Mouse (Mus musculus) adrenal gland, postnatal 10 days (tissue): ENCODE measurements around the gene Npas3. TPM values are rescaled to one million over a fixed set of nuclear protein-coding genes. Genes with fewer than 3 reads are reported as not detected.
A peak's percentile ranks its signal among the peaks of the same experiment; 100 is the strongest.

Experiments
- DNase-seq: peaks from one replicate; pipeline ENCODE4 v3.0.0; 2021; ENCODE audit warnings: mixed read lengths
- total RNA-seq, 2 experiments: library from RNA; stranded (reverse); gene quantifications; 2 replicates each; pipeline ENCODE4 v1.2.3; 2021

The Npas3 gene
- total RNA-seq, 2 experiments from 2014 or later, result 2.4 to 3.5 TPM

- DNase-seq, result no peak
Observed at GRCm38 (mm10) chr12:53589446-53589961, 341.0 kb downstream of the Npas3 start.

GRCm38 (mm10) chr12:53605661-53606060 is 357.2 kb downstream of the Npas3 start:
- no peak for DNase-seq

GRCm38 (mm10) chr12:53612120-53612519 is 363.6 kb downstream of the Npas3 start:
- no peak for DNase-seq

- DNase-seq, result no peak
Observed at GRCm38 (mm10) chr12:53621271-53621670, 372.8 kb downstream of the Npas3 start.

GRCm38 (mm10) chr12:53623793-53624192 is 375.3 kb downstream of the Npas3 start:
- DNase-seq, result no peak

GRCm38 (mm10) chr12:53624379-53625021 is 376.0 kb downstream of the Npas3 start:
- DNase-seq, result no peak

- no peak for DNase-seq
Observed at GRCm38 (mm10) chr12:53629483-53630120, 381.1 kb downstream of the Npas3 start.

GRCm38 (mm10) chr12:53630607-53631006 is 382.1 kb downstream of the Npas3 start:
- peak; percentile 10 for DNase-seq

- DNase-seq, result no peak
Observed at GRCm38 (mm10) chr12:53631315-53632106, 383.0 kb downstream of the Npas3 start.

GRCm38 (mm10) chr12:53638571-53638970 is 390.1 kb downstream of the Npas3 start:
- DNase-seq, result no peak

GRCm38 (mm10) chr12:53647282-53647681 is 398.8 kb downstream of the Npas3 start:
- no peak for DNase-seq

- no peak for DNase-seq
Observed at GRCm38 (mm10) chr12:53656301-53656700, 407.8 kb downstream of the Npas3 start.

- DNase-seq, result no peak
Observed at GRCm38 (mm10) chr12:53664084-53664483, 415.6 kb downstream of the Npas3 start.

- no peak for DNase-seq
Observed at GRCm38 (mm10) chr12:53671846-53672245, 423.4 kb downstream of the Npas3 start.

- DNase-seq, result no peak
Observed at GRCm38 (mm10) chr12:53677091-53677630, 428.7 kb downstream of the Npas3 start.

GRCm38 (mm10) chr12:53678166-53678565 is 429.7 kb downstream of the Npas3 start:
- DNase-seq, result no peak

- DNase-seq, result no peak
Observed at GRCm38 (mm10) chr12:53679161-53679560, 430.7 kb downstream of the Npas3 start.

- peak; percentile 57 for DNase-seq
Observed at GRCm38 (mm10) chr12:53680501-53680900, 432.0 kb downstream of the Npas3 start.

GRCm38 (mm10) chr12:53682036-53682435 is 433.6 kb downstream of the Npas3 start:
- no peak for DNase-seq

GRCm38 (mm10) chr12:53692471-53692870 is 444.0 kb downstream of the Npas3 start:
- no peak for DNase-seq

GRCm38 (mm10) chr12:53694346-53694745 is 445.9 kb downstream of the Npas3 start:
- DNase-seq, result no peak

GRCm38 (mm10) chr12:53695324-53695723 is 446.8 kb downstream of the Npas3 start:
- no peak for DNase-seq

- DNase-seq, result no peak
Observed at GRCm38 (mm10) chr12:53697645-53698044, 449.2 kb downstream of the Npas3 start.
